Mouse (Mus musculus): ENCODE measurements at regions not wholly inside any gene's neighbourhood (a gene's known extent, or its start where the extent isn't known, plus 50 kb on each side); places are given as distances from the start of the nearest gene placed in this dataset.
"Not testable (repeated sequence)": the region's sequence is repeated elsewhere in the genome, so short reads cannot be mapped to it uniquely, and the experiment has no call there.

GRCm38 (mm10) chr3:4744003-4744402 is 1006.6 kb upstream of the Gm8797 start:
- DNase-seq (ENCODE audit: low spot score in 2 of 2) = no peak

- DNase-seq (ENCODE audit: low spot score in 2 of 2) = no peak
Observed at GRCm38 (mm10) chr3:4744611-4745010, 1006.0 kb upstream of the Gm8797 start.

GRCm38 (mm10) chr3:4756099-4756498 is 994.5 kb upstream of the Gm8797 start:
- no peak for DNase-seq (ENCODE audit: low spot score in 2 of 2)

- no peak for DNase-seq (ENCODE audit: low spot score in 2 of 2)
Observed at GRCm38 (mm10) chr3:4757113-4757512, 993.5 kb upstream of the Gm8797 start.

- no peak for DNase-seq (ENCODE audit: low spot score in 2 of 2)
Observed at GRCm38 (mm10) chr3:4763076-4763475, 987.5 kb upstream of the Gm8797 start.

- DNase-seq (ENCODE audit: low spot score in 2 of 2) = no peak
Observed at GRCm38 (mm10) chr3:4776632-4777031, 974.0 kb upstream of the Gm8797 start.

GRCm38 (mm10) chr3:4785160-4785559 is 965.4 kb upstream of the Gm8797 start:
- DNase-seq (ENCODE audit: low spot score in 2 of 2) = no peak

- no peak for DNase-seq (ENCODE audit: low spot score in 2 of 2)
Observed at GRCm38 (mm10) chr3:4793141-4793540, 957.5 kb upstream of the Gm8797 start.

GRCm38 (mm10) chr3:4796041-4796908 is 954.3 kb upstream of the Gm8797 start:
- no peak for DNase-seq (ENCODE audit: low spot score in 2 of 2)

- DNase-seq (ENCODE audit: low spot score in 2 of 2) = peak; percentile 16 to 47
Observed at GRCm38 (mm10) chr3:4796909-4797566, 953.6 kb upstream of the Gm8797 start.

GRCm38 (mm10) chr3:4797567-4797940 is 953.1 kb upstream of the Gm8797 start:
- DNase-seq (ENCODE audit: low spot score in 2 of 2) = no peak

GRCm38 (mm10) chr3:4798366-4798765 is 952.2 kb upstream of the Gm8797 start:
- no peak for DNase-seq (ENCODE audit: low spot score in 2 of 2)

GRCm38 (mm10) chr3:4834459-4834858 is 916.1 kb upstream of the Gm8797 start:
- no peak for DNase-seq (ENCODE audit: low spot score in 2 of 2)

- no peak for DNase-seq (ENCODE audit: low spot score in 2 of 2)
Observed at GRCm38 (mm10) chr3:4835645-4836044, 915.0 kb upstream of the Gm8797 start.

- DNase-seq (ENCODE audit: low spot score in 2 of 2) = no peak
Observed at GRCm38 (mm10) chr3:4836888-4837287, 913.7 kb upstream of the Gm8797 start.

GRCm38 (mm10) chr3:4854958-4855566 is 895.5 kb upstream of the Gm8797 start:
- no peak for DNase-seq (ENCODE audit: low spot score in 2 of 2)

GRCm38 (mm10) chr3:4856571-4856970 is 894.0 kb upstream of the Gm8797 start:
- DNase-seq (ENCODE audit: low spot score in 2 of 2) = no peak

GRCm38 (mm10) chr3:4866226-4866625 is 884.4 kb upstream of the Gm8797 start:
- DNase-seq (ENCODE audit: low spot score in 2 of 2) = no peak

- no peak for DNase-seq (ENCODE audit: low spot score in 2 of 2)
Observed at GRCm38 (mm10) chr3:4885916-4886315, 864.7 kb upstream of the Gm8797 start.

- DNase-seq (ENCODE audit: low spot score in 2 of 2) = no peak
Observed at GRCm38 (mm10) chr3:4893108-4893507, 857.5 kb upstream of the Gm8797 start.

GRCm38 (mm10) chr3:4895811-4896210 is 854.8 kb upstream of the Gm8797 start:
- no peak for DNase-seq (ENCODE audit: low spot score in 2 of 2)

- DNase-seq (ENCODE audit: low spot score in 2 of 2) = not testable (repeated sequence)
Observed at GRCm38 (mm10) chr3:4907556-4907955, 843.0 kb upstream of the Gm8797 start.

- DNase-seq (ENCODE audit: low spot score in 2 of 2) = not testable (repeated sequence)
Observed at GRCm38 (mm10) chr3:4930731-4931130, 819.9 kb upstream of the Gm8797 start.
